Mouse (Mus musculus) Patski (cell line): ENCODE measurements at regions not wholly inside any gene's neighbourhood (a gene's known extent, or its start where the extent isn't known, plus 50 kb on each side); places are given as distances from the start of the nearest gene placed in this dataset.

Experiments used
- ATAC-seq: fragments of 100-300 bp; one replicate; pipeline ENCODE4 v1.8.0; 2021
- CTCF ChIA-PET: fragments of 350-600 bp; sonication (Branson Sonifier 250); formaldehyde crosslinking; loops from one replicate; lab custom pipeline; 2022; ENCODE audit warnings: inconsistent platforms; lab: Charles Lee
- POLR2A ChIA-PET: fragments of 350-600 bp; sonication (Branson Sonifier 250); formaldehyde crosslinking; loops from one replicate; lab custom pipeline; 2022; ENCODE audit warnings: antibody characterized with exemption, inconsistent platforms; lab: Charles Lee
- DNase-seq: peaks from one replicate; pipeline ENCODE4 v3.0.0-alpha.2; 2011; ENCODE audit warnings: low read depth, low spot score
- H3K27me3 ChIP-seq: fragments of 371-371 bp; one replicate; pipeline ENCODE4 v1.5.1; 2021
- CTCF ChIP-seq: fragments of 100-300 bp; IDR thresholded peaks from one replicate; pipeline ENCODE4 v1.5.1; 2021
- in situ Hi-C: fragments of 300-500 bp; cut with MboI; formaldehyde crosslinking; loops from 3 replicates; pipeline ENCODE4 v1.11.1; 2018; ENCODE audit warnings: low pct_unique_long_range_greater_than_20kb, mixed read lengths

DNA sequence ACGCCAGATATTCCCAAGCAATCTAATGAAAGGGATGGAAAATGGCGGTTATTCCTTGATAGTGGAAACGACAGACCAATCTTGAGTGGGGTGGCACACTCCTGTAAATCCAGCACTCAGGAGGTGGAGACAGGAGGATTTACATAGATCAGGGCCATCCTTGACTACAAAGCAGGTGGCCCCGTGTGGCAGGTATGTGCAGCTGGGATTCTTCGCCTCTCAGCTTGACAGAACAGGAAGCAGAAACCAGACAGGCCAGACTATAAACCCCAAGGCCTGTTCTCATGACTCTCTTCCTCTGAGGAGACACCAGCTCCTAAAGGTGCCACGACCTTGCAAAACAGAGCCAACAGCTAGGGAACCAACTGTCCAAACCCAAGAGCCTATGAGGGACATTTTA is 449.7 kb downstream of the Cd83 start:
- ChIA-PET POLR2A (no interaction called here), CTCF (no interaction called here)
- DNase-seq (no peak), ATAC-seq (no peak)
- in situ Hi-C loops = no loop called here
- no peak for TF ChIP-seq CTCF
- H3K27me3 ChIP-seq = no peaks in the 10 kb centered on the region

DNA sequence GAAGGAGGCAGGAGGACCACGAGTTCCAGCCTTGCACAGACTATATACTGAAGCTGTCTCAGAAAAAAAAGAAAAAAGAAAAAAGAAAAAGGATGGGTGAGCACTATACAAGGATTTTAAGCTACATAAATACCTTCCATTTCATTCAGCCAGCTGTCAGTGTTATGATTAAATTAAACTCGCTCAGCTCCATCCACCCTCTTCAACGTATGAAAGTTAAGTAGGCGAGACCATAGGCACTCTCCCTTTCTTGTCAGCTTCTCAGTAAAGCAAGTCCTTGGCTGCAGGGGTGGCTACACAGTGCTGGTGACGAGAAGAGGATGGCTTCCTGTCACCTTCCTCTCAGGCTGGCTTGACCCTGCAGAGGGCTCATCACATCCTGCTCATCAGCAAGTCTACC is 450.7 kb downstream of the Cd83 start:
- ChIA-PET POLR2A (no interaction called here), CTCF (no interaction called here)
- no peaks in the 10 kb centered on the region for H3K27me3 ChIP-seq
- in situ Hi-C loops = no loop called here
- ATAC-seq (no peak), DNase-seq (no peak)
- TF ChIP-seq CTCF = no peak

DNA sequence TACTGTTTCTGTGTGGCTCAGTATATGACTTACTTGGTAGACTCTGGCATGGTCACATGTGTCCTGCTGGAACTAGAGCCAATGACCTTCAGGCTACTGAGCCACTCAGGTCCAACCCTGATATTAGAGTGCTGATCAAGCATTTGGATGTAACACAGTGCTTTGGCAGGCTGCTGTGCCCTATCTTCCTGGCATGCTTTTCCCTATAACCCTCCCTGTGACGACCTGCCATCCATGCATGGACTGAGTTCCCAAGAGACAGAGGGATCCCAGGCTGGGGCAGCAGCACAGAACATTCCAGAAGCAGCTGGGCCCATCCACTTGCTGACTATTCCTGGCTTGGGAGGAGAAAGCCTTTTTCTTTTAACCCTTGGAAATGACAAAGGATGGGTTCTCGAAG is 451.4 kb downstream of the Cd83 start:
- TF ChIP-seq CTCF = no peak
- in situ Hi-C loops = no loop called here
- ChIA-PET POLR2A (no interaction called here), CTCF (no interaction called here)
- no peak for ATAC-seq
- DNase-seq = no peak
- H3K27me3 ChIP-seq = no peaks in the 10 kb centered on the region

DNA sequence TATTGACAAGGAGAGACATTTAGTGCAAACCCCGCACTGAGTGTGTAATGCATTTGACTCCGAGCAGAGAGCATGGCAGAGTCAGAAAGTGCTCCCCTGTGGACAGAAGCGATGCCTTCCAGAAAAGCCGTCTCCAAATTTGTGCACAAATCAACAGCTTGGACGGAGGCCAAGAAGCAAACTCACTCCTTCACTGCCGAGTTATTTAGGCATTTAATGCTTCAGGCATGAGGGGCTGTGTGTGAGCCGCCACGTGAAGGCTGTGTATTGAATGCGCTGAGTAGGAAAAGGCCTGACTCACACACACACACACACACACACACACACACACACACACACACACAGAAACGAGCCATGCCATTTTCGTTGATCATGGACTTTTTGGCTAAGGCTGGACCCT is 453.7 kb downstream of the Cd83 start:
- ChIA-PET CTCF (interaction anchor here (1.4 kb wide), 1 partner anchor 10 kb away, joined by 3 read pairs; no protein-coding TSS in a partner anchor), POLR2A (interaction anchor here (0.7 kb wide), 1 partner anchor 146 kb away, joined by 3 read pairs; no protein-coding TSS in a partner anchor)
- DNase-seq (peak; percentile 62), ATAC-seq (no peak)
- no peak for TF ChIP-seq CTCF
- no peaks in the 10 kb centered on the region for H3K27me3 ChIP-seq
- in situ Hi-C loops = no loop called here

DNA sequence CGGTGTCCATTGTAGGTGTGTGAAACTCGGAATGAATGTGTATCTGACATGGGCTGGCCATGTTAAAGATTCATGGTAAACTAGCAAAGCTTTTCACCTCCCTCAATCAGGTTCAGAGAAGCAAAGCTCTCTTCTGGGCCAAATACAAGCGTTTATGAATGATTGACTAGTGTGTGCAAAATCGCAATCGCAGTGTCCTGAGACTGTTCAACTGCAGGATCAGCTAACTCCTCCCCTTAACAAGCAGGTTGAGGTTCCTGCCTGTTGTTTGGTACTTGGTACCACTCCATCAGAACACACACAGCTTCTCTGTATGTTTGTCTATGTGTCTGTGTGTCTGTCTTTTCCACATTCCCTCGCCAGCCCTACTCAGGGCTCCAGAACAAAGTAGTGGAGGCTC is 458.6 kb downstream of the Cd83 start:
- POLR2A ChIA-PET = no interaction called here
- CTCF ChIA-PET = interaction anchor here (0.8 kb wide), 1 partner anchor 29 kb away, joined by 3 read pairs; no protein-coding TSS in a partner anchor
- H3K27me3 ChIP-seq = no peaks in the 10 kb centered on the region
- in situ Hi-C loops = no loop called here
- no peak for ATAC-seq
- TF ChIP-seq CTCF = no peak
- DNase-seq = no peak

DNA sequence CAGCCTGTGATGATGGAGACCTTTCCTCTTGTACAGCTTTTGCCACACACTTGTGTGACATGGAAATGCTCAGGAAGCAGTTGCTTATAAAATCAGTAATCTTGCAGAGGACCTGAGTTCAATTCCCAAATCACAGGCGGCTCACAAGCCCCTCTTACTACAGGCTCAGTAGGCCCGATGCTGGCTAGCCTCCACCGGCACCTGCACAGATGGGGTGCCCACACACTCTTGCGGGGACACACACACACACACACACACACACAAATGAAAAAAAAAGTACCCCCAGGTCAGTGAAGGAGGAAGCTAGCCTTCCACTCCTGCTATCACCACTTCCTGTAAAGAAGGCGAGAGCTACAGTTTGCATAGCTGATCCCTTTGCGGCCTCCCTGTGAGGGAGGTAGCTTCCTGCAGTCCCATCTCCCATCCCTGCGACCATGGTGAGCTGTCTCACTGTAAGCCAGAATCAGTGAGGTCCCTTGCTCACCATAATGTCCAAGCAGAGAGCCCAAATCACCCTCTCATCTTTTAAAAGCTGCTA is 462.2 kb downstream of the Cd83 start:
- H3K27me3 ChIP-seq = no peaks in the 10 kb centered on the region
- POLR2A ChIA-PET = interaction anchor here (0.6 to 1.0 kb wide), 2 partner anchors 12 to 237 kb away, joined by 3 to 8 read pairs; no protein-coding TSS in a partner anchor
- no peak for DNase-seq
- in situ Hi-C loops = no loop called here
- no peak for ATAC-seq
- CTCF ChIA-PET = no interaction called here
- TF ChIP-seq CTCF = no peak

DNA sequence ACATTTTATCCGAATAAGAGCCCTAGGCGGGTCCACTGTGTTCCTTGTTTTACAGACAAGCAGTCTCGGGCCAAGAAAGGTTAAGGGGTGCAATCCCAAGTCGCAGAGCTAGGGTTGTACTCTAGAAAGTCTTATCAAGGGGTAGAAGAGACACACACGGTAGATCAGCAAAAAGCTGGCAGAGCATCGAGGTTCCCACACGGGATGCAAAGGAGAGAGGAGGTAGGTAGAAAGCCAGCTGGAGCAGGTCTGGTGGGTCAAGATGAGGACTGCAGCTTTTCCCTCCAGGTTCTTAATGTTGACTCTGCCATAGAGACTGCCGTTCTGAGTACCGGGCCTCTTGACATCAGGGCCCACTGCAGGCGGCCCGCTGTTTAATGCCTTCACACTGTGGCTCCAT is 463.3 kb downstream of the Cd83 start:
- POLR2A ChIA-PET = no interaction called here
- no peak for ATAC-seq
- in situ Hi-C loops = no loop called here
- CTCF ChIA-PET = interaction anchor here (0.9 kb wide), 1 partner anchor 9 kb away, joined by 3 read pairs; no protein-coding TSS in a partner anchor
- H3K27me3 ChIP-seq = no peaks in the 10 kb centered on the region
- no peak for TF ChIP-seq CTCF
- no peak for DNase-seq

DNA sequence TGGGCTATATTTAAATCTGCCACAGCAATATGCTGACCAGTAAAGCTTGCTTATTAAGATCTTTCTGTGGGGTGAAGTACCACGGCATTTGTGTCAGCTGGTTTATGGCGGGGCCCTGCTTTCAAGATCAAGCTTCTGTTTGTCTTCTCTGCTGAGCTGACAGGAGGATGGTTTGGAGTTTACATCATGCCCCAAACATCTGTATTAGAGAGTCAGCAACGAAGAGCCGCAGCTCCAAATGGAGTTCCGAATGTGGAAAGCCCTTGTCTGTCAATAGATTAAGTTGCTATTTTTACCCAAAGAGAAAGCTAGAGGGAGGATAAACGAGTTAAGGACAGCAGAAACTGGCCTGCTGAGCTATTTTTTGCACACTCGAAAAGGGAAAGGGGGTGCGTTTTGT is 463.8 kb downstream of the Cd83 start:
- DNase-seq (no peak), ATAC-seq (no peak)
- no peaks in the 10 kb centered on the region for H3K27me3 ChIP-seq
- ChIA-PET POLR2A (no interaction called here), CTCF (interaction anchor here (0.9 kb wide), 1 partner anchor 10 kb away, joined by 3 read pairs; no protein-coding TSS in a partner anchor)
- in situ Hi-C loops = no loop called here
- no peak for TF ChIP-seq CTCF

DNA sequence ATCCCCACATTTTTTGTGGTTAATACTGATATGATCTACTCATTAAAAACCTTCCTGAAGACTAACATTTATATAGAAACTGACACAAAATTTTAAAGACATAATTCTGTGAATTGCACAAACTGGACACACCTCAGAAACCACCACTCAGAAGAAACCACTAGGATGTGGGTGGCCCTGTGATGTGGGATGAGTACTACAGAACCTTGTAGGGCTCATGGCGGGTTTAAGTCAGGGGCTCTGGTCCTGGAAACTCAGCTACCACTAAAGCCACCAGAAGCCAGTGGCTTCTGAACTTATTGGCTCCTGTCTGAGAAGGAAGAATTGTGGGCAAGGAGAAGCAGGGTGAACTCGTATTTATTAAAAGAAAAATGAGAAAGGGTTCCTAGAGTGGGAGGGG is 464.5 kb downstream of the Cd83 start:
- DNase-seq (no peak), ATAC-seq (no peak)
- no peaks in the 10 kb centered on the region for H3K27me3 ChIP-seq
- no peak for TF ChIP-seq CTCF
- ChIA-PET CTCF (no interaction called here), POLR2A (no interaction called here)
- in situ Hi-C loops = no loop called here

DNA sequence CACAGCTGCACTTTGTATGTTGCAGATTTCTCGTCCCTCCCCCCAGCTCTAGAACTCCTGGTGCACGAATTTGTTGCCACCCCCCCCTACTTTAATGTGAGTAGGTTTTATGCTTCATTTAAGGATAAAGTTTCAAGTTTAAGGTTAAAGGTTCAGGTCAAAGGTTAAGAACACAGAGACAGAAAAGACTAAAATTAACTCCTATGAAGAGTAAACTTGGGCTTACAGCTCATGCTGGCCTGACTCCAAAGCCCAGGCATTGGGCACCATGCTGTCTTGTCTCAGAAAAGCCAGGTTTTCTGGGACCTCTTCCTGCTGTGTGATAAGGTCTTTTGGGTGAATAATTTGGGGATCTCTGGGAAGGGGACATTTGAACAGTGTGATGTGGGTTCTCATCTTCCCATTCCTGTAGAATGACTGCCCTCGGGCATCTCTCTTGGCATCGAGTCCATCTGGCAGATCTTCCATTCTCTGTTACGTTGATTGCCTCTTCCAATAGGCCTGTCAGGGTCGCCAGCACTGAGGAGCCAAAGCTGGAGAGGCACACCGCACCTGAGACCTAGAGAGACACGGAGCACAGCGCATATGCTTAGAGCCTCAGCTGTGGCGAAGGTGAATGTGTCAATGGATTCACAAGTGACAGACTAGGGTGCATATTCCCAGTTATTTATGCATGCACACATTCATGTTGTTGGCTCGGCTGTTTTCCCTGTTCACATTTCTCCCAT is 466.1 kb downstream of the Cd83 start:
- H3K27me3 ChIP-seq = no peaks in the 10 kb centered on the region
- TF ChIP-seq CTCF = no peak
- no peak for DNase-seq
- in situ Hi-C loops = no loop called here
- POLR2A ChIA-PET = no interaction called here
- CTCF ChIA-PET = interaction anchor here (0.6 kb wide), 1 partner anchor 21 kb away, joined by 3 read pairs; no protein-coding TSS in a partner anchor
- no peak for ATAC-seq

DNA sequence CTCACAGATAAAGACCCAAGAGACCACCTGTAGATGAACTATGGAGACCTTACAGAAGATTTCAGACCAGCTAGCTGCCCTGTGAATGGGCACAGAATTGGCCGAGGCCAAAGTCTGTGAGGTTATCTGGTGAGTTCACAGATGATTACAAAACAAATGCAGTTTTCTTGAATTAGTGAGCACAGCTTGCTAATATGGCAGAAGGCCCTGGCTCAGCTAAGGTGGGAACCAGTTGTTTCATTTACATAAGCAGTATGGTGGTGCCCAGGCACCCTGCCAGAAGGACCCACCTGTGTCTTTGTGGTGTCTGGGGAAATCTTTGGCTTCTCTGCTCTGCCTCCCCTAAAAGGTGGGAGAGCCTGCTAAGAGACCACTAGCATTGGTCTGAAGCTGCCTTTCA is 466.9 kb downstream of the Cd83 start:
- no peak for ATAC-seq
- ChIA-PET CTCF (no interaction called here), POLR2A (no interaction called here)
- no peaks in the 10 kb centered on the region for H3K27me3 ChIP-seq
- in situ Hi-C loops = no loop called here
- DNase-seq = no peak
- no peak for TF ChIP-seq CTCF
